Mouse (Mus musculus) hindbrain, embryonic 15.5 days (tissue): ENCODE results near the gene Sox15. TPM values are rescaled to one million over a fixed set of nuclear protein-coding genes. Genes with fewer than 3 reads are reported as not detected.

Source experiments
- ATAC-seq: fragments of 200-750 bp; cut with Nextera tagmentation; 2 replicates; pipeline ENCODE4 v1.8.0; 2017; ENCODE audit warnings: low read depth, moderate number of reproducible peaks, moderate TSS enrichment; ENCODE audit not compliant: low FRiP score
- H3K27ac ChIP-seq: fragments of 300-500 bp; sonication (generic); replicated peaks from 2 replicates; pipeline ENCODE4 v1.5.1; 2015; ENCODE audit warnings: mild to moderate bottlenecking, inconsistent platforms
- H3K27me3 ChIP-seq: fragments of 300-500 bp; sonication (generic); 2 replicates; pipeline ENCODE4 v1.6.1; 2015; ENCODE audit warnings: control low read depth, inconsistent platforms
- H3K36me3 ChIP-seq: fragments of 300-500 bp; sonication (generic); 2 replicates; pipeline ENCODE4 v1.6.1; 2015; ENCODE audit warnings: control low read depth, inconsistent platforms
- H3K4me1 ChIP-seq: fragments of 300-500 bp; sonication (generic); replicated peaks from 2 replicates; pipeline ENCODE4 v1.6.1; 2015; ENCODE audit warnings: control low read depth, inconsistent platforms
- H3K4me2 ChIP-seq: fragments of 300-500 bp; sonication (generic); 2 replicates; pipeline ENCODE4 v1.6.1; 2015; ENCODE audit warnings: moderate library complexity, mild to moderate bottlenecking, inconsistent platforms
- H3K4me3 ChIP-seq: fragments of 300-500 bp; sonication (generic); 2 replicates; pipeline ENCODE4 v1.5.1; 2015; ENCODE audit warnings: mild to moderate bottlenecking, inconsistent platforms
- H3K9ac ChIP-seq: fragments of 300-500 bp; sonication (generic); 2 replicates; pipeline ENCODE4 v1.6.1; 2015; ENCODE audit warnings: inconsistent platforms
- H3K9me3 ChIP-seq: fragments of 300-500 bp; sonication (generic); 2 replicates; pipeline ENCODE4 v1.6.1; 2016; ENCODE audit warnings: control low read depth, inconsistent platforms
- WGBS: fragments of 180-500 bp; shearing (Covaris S2); methylation state at CpG from one replicate; pipeline ENCODE4 v1.1.7; 2015; 5-methylcytosine and 5-hydroxymethylcytosine counted together
- polyA plus RNA-seq: library from polyadenylated mRNA; unstranded; fragments of >200 nt; fragmentation: Nextera tagmentation; extraction: Ambion mirVana; gene quantifications from 2 replicates; pipeline ENCODE4 v1.2.1, GENCODE M21; 2015

The Sox15 gene
- polyA plus RNA-seq, 1 experiment from 2014 or later, result not detected

DNA sequence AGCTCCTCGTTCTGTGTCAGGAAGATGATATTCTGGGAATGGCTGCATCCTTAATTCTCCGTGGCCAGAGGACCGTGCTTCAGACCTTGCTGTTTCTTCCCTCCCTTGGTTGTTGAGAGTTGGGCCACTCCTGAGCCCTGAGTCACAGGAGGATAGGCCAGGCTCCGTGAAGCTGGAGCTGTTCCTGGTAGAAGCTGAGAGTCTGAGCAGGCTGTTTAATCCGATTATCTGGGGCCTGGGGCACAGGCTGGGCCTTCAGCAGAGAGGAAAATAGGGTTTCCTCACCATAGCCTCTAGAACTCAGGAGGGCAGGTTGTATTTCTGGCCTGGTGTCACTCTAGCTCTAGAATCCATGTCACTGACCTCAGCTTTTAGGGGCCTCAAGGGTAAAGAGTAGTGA is 1.7 kb upstream of the Sox15 start:
- H3K27ac ChIP-seq, result no peak overlapping the region

GRCm38 (mm10) chr11:69654760-69655159 is 354 bp upstream of the Sox15 start:
- no peaks in the 10 kb centered on the region for H3K9me3 ChIP-seq
- H3K4me1 ChIP-seq, result peaks cover 11% of the 10 kb centered on the region
- no peaks in the 10 kb centered on the region for H3K27me3 ChIP-seq
- ATAC-seq, result no peak
- no peak overlapping the region for H3K27ac ChIP-seq
- H3K4me2 ChIP-seq, result no peak overlapping the region
- peaks cover 62% of the 10 kb centered on the region for H3K36me3 ChIP-seq
- WGBS, result 52% methylated on average over 9 of the region's 9 CpGs
- no peak overlapping the region for H3K4me3 ChIP-seq
- no peak overlapping the region for H3K9ac ChIP-seq

More for the DNA sequence above, 1.7 kb upstream of the Sox15 start:
- 81% methylated on average over 5 of the region's 5 CpGs for WGBS
- Histone ChIP-seq H3K9ac (no peak overlapping the region), H3K27me3 (no peaks in the 10 kb centered on the region), H3K4me3 (no peak overlapping the region), H3K9me3 (no peaks in the 10 kb centered on the region), H3K4me1 (peaks cover 11% of the 10 kb centered on the region), H3K4me2 (no peak overlapping the region), H3K36me3 (peaks cover 68% of the 10 kb centered on the region)
- ATAC-seq, result no peak

DNA sequence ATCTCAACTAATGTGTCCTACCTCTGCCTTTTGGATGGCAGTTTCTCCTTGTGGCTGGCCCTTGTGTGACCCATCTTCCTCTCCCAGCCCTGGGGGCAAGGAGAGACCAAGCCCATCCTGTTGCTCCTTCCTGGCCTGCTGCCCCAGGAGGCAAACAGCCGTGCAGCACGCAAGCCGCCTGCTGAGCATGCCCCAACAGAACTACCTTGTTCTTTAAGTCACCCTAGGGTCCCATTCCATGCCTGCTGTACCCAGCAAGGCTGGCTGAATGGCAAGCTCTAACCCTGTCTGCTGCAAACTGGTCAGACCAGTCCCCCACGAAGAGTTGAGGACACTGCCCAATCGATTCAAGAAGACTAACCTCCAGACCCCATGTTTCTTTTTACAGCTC is 946 bp downstream of the Sox15 start:
- no peak for ATAC-seq
- no peaks in the 10 kb centered on the region for H3K9me3 ChIP-seq
- 77% methylated on average over 5 of the region's 5 CpGs for WGBS
- no peak overlapping the region for H3K27ac ChIP-seq
- peaks cover 19% of the 10 kb centered on the region for H3K4me1 ChIP-seq
- no peak overlapping the region for H3K4me3 ChIP-seq
- peaks cover 49% of the 10 kb centered on the region for H3K36me3 ChIP-seq
- H3K4me2 ChIP-seq, result no peak overlapping the region
- H3K27me3 ChIP-seq, result no peaks in the 10 kb centered on the region
- H3K9ac ChIP-seq, result no peak overlapping the region

- Histone ChIP-seq H3K9me3 (no peaks in the 10 kb centered on the region), H3K9ac (no peak overlapping the region), H3K27ac (no peak overlapping the region), H3K27me3 (no peaks in the 10 kb centered on the region), H3K4me1 (peaks cover 26% of the 10 kb centered on the region), H3K4me3 (no peak overlapping the region), H3K4me2 (no peak overlapping the region), H3K36me3 (peaks cover 42% of the 10 kb centered on the region)
- ATAC-seq, result 0 out of 2 replicates have a peak, but pooled peaks have one; percentile 14
- 80% methylated on average over 10 of the region's 10 CpGs for WGBS
Observed at GRCm38 (mm10) chr11:69656617-69657461, 1.7 kb downstream of the Sox15 start.

DNA sequence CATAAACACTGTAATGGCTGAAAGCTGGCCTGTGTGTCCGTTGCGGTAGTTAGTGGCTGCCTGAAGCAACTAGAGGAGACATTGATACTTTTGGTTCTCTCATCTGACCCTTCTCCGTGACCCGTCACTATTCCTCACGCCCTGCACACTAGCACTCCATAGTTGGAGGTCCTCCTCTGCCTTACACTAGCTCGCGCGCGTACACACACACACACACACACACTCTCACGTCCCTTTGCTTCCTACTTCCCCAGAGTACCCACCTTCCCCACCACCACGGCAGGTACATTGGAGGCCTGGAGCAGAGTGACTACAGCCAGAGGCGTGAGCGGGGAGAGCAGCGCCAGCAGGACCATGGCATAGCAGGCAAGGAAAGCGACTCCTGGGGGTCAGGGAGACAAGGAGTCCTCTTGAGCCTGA is 2.4 kb downstream of the Sox15 start:
- H3K4me1 ChIP-seq, result peaks cover 28% of the 10 kb centered on the region
- H3K27me3 ChIP-seq, result no peaks in the 10 kb centered on the region
- no peak for ATAC-seq
- H3K4me3 ChIP-seq, result no peak overlapping the region
- WGBS, result 83% methylated on average over 15 of the region's 15 CpGs
- no peak overlapping the region for H3K4me2 ChIP-seq
- no peak overlapping the region for H3K27ac ChIP-seq
- H3K9ac ChIP-seq, result no peak overlapping the region
- H3K36me3 ChIP-seq, result peaks cover 37% of the 10 kb centered on the region
- no peaks in the 10 kb centered on the region for H3K9me3 ChIP-seq

GRCm38 (mm10) chr11:69661221-69661881 is 6.2 kb downstream of the Sox15 start:
- H3K4me3 ChIP-seq, result peak overlapping the region; percentile 57
- H3K9ac ChIP-seq, result peak overlapping the region; percentile 59
- 74% methylated on average over 3 of the region's 3 CpGs for WGBS
- no peaks in the 10 kb centered on the region for H3K9me3 ChIP-seq
- H3K27ac ChIP-seq, result peak overlapping the region; percentile 94
- peaks cover 51% of the 10 kb centered on the region for H3K36me3 ChIP-seq
- H3K27me3 ChIP-seq, result no peaks in the 10 kb centered on the region
- no peak for ATAC-seq
- H3K4me1 ChIP-seq, result peaks cover 25% of the 10 kb centered on the region
- peak overlapping the region; percentile 55 for H3K4me2 ChIP-seq

DNA sequence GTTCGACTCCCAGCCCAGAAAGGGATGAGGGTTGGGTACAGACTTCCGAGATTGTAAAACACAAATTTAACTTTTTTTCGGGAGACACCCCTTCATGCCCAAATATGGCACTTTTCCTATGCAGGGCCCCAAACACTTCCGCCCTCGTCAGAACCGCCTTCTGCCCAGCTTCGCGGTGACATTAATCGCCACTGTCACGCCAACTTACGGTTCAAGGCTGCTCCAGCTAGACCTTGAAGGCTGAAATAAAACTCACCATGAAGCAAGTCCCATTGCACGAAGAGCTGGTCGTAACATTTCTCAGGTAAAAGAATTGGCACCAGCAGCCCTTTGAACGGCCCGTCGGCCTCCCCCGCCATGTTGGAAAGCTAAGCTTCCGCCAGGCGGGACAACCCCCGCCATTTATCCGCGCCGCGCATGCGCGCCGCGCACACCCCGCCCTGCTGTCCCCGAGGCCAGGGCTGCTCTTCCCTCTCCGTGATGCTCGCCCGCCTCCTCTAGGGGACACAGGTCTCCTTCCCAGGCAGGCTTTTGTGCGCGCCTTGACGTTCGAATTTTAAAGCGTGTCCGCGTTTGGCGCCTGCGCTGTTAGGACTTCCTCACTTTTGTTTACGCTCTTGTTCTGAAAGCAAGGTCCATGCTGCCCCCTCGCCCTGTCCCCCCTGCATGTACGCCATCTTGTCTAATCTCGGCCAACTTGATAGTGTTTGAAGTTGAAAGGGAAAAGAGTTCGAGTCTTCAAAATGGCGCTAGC is 7.3 kb downstream of the Sox15 start, which contains the start of gene Mpdu1:
Gene Mpdu1, minus strand, starts transcription at position 430 of the 754 bp plus-strand sequence.
- H3K4me3 ChIP-seq, result peak within 1 kb of the TSS; percentile 57
- H3K27ac ChIP-seq, result peak within 1 kb of the TSS; percentile 94
- H3K36me3 ChIP-seq, result peaks cover 48% of the 10 kb centered on the region
- H3K4me2 ChIP-seq, result peak within 1 kb of the TSS; percentile 55
- H3K9me3 ChIP-seq, result no peaks in the 10 kb centered on the region
- under 1% methylated on average over 48 of the region's 48 CpGs for WGBS
- peak within 1 kb of the TSS; percentile 59 for H3K9ac ChIP-seq
- H3K27me3 ChIP-seq, result no peaks in the 10 kb centered on the region
- ATAC-seq, result peak; percentile 96
- peaks cover 25% of the 10 kb centered on the region for H3K4me1 ChIP-seq

DNA sequence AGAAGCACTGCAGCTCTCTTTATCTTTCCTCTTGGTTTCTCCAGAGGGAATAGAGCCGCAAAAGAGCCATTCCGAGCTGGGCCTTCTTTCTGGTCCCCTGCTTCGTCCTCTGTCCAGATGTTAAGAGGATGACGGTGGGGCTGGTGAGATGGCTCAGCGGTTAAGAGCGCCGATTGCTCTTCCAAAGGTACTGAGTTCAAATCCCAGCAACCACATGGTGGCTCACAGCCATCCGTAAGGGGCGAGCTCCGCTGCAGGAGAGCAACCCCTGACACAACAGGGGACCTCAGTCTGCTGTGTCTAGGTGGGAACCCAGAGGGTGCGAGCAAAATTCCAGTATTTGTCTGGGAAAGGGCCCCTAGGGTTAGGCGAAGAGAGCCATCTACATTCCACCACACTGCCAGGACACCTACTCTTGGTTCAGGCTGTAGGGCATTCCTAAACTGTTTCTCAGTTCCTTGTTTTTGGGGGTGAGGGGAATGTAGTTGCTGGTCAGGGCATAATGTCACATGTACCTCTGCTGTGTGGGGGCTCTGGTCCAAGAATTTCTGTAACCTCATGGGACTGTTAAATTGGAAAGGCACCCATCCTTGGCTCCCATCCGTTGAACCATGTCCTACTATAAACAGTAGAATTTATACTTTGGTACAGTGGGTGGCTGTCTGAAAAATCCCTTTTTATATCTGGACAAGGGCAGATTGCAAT is 8.0 kb downstream of the Sox15 start:
- Histone ChIP-seq H3K9ac (peak overlapping the region; percentile 59), H3K27me3 (no peaks in the 10 kb centered on the region), H3K9me3 (no peaks in the 10 kb centered on the region), H3K4me3 (peak overlapping the region; percentile 57), H3K4me1 (peaks cover 25% of the 10 kb centered on the region), H3K36me3 (peaks cover 48% of the 10 kb centered on the region), H3K4me2 (peak overlapping the region; percentile 55), H3K27ac (peak overlapping the region; percentile 94)
- peak; percentile 21; the same call in 1 of the 2 replicates for ATAC-seq
- 67% methylated on average over 13 of the region's 13 CpGs for WGBS

DNA sequence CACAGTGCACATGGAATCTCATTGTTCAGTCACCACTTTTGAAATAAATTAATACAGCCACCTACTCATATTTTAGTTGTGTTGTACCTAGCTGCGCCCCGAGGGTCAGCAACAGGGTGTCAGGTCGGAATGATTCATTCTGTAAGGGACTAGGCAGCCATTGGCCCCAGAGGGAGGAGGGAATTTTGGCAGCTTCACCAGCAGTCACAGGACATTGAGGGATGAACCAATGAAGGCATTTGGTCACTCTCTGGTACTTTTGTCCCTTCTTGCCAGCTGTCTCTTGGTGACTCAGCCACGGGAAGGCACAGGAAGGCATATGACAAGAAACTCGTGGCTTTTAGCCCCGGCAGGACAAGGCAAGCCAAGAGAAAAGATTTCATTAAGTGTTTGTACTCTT is 8.7 kb downstream of the Sox15 start:
- H3K9ac ChIP-seq, result no peak overlapping the region
- no peak for ATAC-seq
- 80% methylated on average over 6 of the region's 6 CpGs for WGBS

DNA sequence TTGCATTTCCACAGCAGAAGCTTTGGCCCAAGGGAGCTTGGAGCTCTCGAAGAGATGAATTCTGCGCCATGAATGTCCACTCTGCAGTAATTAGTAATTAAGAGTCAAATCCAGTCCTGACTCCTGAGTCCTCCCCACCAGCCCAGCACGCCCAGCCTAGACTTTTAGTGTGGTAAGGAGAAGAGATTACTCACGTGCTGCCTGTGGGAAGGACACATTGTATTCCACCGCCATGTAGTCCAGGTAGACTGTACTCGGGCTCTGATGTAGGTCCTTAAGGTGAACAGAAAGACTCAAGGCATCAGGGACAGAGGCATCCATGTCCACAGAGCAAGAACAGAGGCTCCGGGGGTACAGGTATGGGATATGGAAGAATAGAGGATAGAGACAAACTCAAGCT is 9.7 kb downstream of the Sox15 start:
- H3K36me3 ChIP-seq, result peaks cover 55% of the 10 kb centered on the region
- 93% methylated on average over 7 of the region's 7 CpGs for WGBS
- ATAC-seq, result no peak

More for the DNA sequence above, 8.7 kb downstream of the Sox15 start:
- H3K27me3 ChIP-seq, result no peaks in the 10 kb centered on the region
- peaks cover 48% of the 10 kb centered on the region for H3K36me3 ChIP-seq
- H3K27ac ChIP-seq, result 0 out of 2 replicates have a peak overlapping the region, but pooled peaks have one; percentile 6
- no peaks in the 10 kb centered on the region for H3K9me3 ChIP-seq
- no peak overlapping the region for H3K4me3 ChIP-seq
- peaks cover 25% of the 10 kb centered on the region for H3K4me1 ChIP-seq
- no peak overlapping the region for H3K4me2 ChIP-seq

GRCm38 (mm10) chr11:69665457-69665960 is 10.4 kb downstream of the Sox15 start:
- 79% methylated on average over 9 of the region's 9 CpGs for WGBS
- Histone ChIP-seq H3K27me3 (no peaks in the 10 kb centered on the region), H3K4me1 (peaks cover 39% of the 10 kb centered on the region), H3K27ac (no peak overlapping the region), H3K4me2 (no peak overlapping the region), H3K9ac (no peak overlapping the region), H3K36me3 (peaks cover 62% of the 10 kb centered on the region), H3K4me3 (no peak overlapping the region), H3K9me3 (no peaks in the 10 kb centered on the region)
- no peak for ATAC-seq

More for the DNA sequence above, 9.7 kb downstream of the Sox15 start:
- Histone ChIP-seq H3K27me3 (no peaks in the 10 kb centered on the region), H3K4me1 (peaks cover 34% of the 10 kb centered on the region), H3K9ac (no peak overlapping the region), H3K27ac (no peak overlapping the region), H3K4me2 (no peak overlapping the region), H3K4me3 (no peak overlapping the region), H3K9me3 (no peaks in the 10 kb centered on the region)
